Mouse (Mus musculus) T-helper 17 cell (primary cell): Measurements from ENCODE around the gene 4933430I17Rik.
"Not testable (repeated sequence)": the region's sequence is repeated elsewhere in the genome, so short reads cannot be mapped to it uniquely, and the experiment has no call there.

Experiments
- in situ Hi-C, 2 experiments: fragments of 300-600 bp; cut with MboI, MseI; formaldehyde crosslinking; loops; 1 replicate in 1 of 2; 2 replicates in 1 of 2; pipeline ENCODE4 v1.15.1; 2025; ENCODE audit warnings: high pct_unique_total_duplicates in 2 of 2

4933430I17Rik gene

GRCm38 (mm10) chr4:62524651-62525488 is at the start of gene 4933430I17Rik, which contains the start of gene Pole3:
Gene 4933430I17Rik, plus strand, starts transcription at chr4:62525369.
Gene Pole3, minus strand, starts transcription at chr4:62525068.
- in situ Hi-C loops, result no loop called here

GRCm38 (mm10) chr4:62475793-62476192 is 49.4 kb upstream of the 4933430I17Rik start:
- in situ Hi-C loops, result no loop called here

- in situ Hi-C loops, result no loop called here
These were observed 47.5 kb upstream of the 4933430I17Rik start for GRCm38 (mm10) chr4:62477542-62478244.

GRCm38 (mm10) chr4:62479593-62479936 is 45.6 kb upstream of the 4933430I17Rik start:
- in situ Hi-C loops, result not testable (repeated sequence)

GRCm38 (mm10) chr4:62479937-62480708 is 45.0 kb upstream of the 4933430I17Rik start, which contains the start of gene Bspry:
Gene Bspry, plus strand, starts transcription at chr4:62480053.
- in situ Hi-C loops, result no loop called here

GRCm38 (mm10) chr4:62480709-62481605 is 44.2 kb upstream of the 4933430I17Rik start:
- in situ Hi-C loops, result no loop called here

- in situ Hi-C loops, result loop anchor here in 1 of 2 experiments (5.0 kb wide), 1 partner anchor 207 kb away; no protein-coding TSS in a partner anchor
These were observed 40.2 kb upstream of the 4933430I17Rik start for GRCm38 (mm10) chr4:62484928-62485327.

GRCm38 (mm10) chr4:62485450-62486161 is 39.6 kb upstream of the 4933430I17Rik start:
- in situ Hi-C loops, result loop anchor here in 1 of 2 experiments (5.0 kb wide), 1 partner anchor 207 kb away; no protein-coding TSS in a partner anchor

GRCm38 (mm10) chr4:62486162-62486696 is 38.9 kb upstream of the 4933430I17Rik start:
- in situ Hi-C loops, result loop anchor here in 1 of 2 experiments (5.0 kb wide), 1 partner anchor 206 kb away; no protein-coding TSS in a partner anchor

GRCm38 (mm10) chr4:62487172-62487571 is 38.0 kb upstream of the 4933430I17Rik start:
- in situ Hi-C loops, result loop anchor here in 1 of 2 experiments (5.0 kb wide), 1 partner anchor 205 kb away; no protein-coding TSS in a partner anchor

- in situ Hi-C loops, result loop anchor here in 1 of 2 experiments (5.0 kb wide), 1 partner anchor 204 kb away; no protein-coding TSS in a partner anchor
These were observed 37.3 kb upstream of the 4933430I17Rik start for GRCm38 (mm10) chr4:62487914-62488313.

- in situ Hi-C loops, result no loop called here
These were observed 32.5 kb upstream of the 4933430I17Rik start for GRCm38 (mm10) chr4:62492682-62493081.

- in situ Hi-C loops, result no loop called here
These were observed 30.9 kb upstream of the 4933430I17Rik start for GRCm38 (mm10) chr4:62494230-62494629.

- in situ Hi-C loops, result no loop called here
These were observed 29.2 kb upstream of the 4933430I17Rik start for GRCm38 (mm10) chr4:62495946-62496345.

- in situ Hi-C loops, result no loop called here
These were observed 28.4 kb upstream of the 4933430I17Rik start for GRCm38 (mm10) chr4:62496815-62497214.

- in situ Hi-C loops, result no loop called here
These were observed 24.4 kb upstream of the 4933430I17Rik start for GRCm38 (mm10) chr4:62500799-62501198.

- in situ Hi-C loops, result no loop called here
These were observed 23.6 kb upstream of the 4933430I17Rik start for GRCm38 (mm10) chr4:62501534-62501933.

- in situ Hi-C loops, result no loop called here
These were observed 23.0 kb upstream of the 4933430I17Rik start for GRCm38 (mm10) chr4:62501964-62502732.

GRCm38 (mm10) chr4:62502969-62503368 is 22.2 kb upstream of the 4933430I17Rik start:
- in situ Hi-C loops, result no loop called here
